Mouse (Mus musculus) cerebellum, adult (tissue): ENCODE measurements around the gene Stx6.

ENCODE experiments used
- ATAC-seq: cut with Nextera tagmentation; 2 replicates; pipeline ENCODE4 v1.9.2; 2017; ENCODE audit warnings: mild to moderate bottlenecking, moderate library complexity, mixed read lengths; ENCODE audit not compliant: insufficient number of reproducible peaks, low FRiP score, low TSS enrichment

Gene Stx6

DNA sequence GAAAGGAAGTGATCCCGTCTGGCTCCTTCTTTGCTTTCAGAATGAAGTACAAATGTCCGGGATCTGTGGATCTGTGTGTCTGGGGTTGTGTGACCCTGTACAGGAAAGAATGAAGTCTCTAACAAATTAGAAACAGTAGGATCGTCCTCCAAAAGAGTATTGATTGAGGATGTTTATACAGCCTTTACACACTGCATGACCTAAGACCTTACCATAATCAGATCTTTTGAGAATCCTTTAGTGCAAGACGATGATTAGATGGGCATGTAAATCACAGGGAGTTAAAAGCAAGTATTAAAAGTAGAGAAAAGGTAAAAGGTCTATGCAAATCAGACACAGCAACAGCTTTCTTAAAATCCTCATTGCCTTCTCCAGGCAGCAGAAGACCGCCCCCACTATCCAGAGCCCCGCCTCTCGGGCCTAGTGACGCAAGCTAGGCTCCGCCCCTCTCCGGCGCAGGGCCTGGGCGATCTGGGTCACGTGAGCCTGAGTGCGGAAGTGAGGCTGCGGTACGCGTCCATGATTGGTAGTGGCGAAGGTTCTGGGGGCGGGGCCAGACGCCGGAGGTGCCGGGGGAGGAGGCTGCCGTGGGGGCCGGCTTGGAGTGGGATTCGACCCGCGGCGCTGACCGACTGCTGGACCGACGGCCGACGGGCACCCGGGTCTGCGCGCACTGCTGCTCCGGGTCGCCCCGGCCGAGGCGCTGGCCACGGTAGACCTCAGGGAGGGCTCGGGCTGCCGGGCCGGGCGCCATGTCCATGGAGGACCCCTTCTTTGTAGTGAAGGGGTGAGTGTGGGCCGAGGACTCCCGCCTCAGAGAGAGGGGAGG lies at the start of gene Stx6:
Stx6 (plus strand) TSS at position 575 of the 829 bp plus-strand sequence.
- peak; percentile 98 for ATAC-seq

DNA sequence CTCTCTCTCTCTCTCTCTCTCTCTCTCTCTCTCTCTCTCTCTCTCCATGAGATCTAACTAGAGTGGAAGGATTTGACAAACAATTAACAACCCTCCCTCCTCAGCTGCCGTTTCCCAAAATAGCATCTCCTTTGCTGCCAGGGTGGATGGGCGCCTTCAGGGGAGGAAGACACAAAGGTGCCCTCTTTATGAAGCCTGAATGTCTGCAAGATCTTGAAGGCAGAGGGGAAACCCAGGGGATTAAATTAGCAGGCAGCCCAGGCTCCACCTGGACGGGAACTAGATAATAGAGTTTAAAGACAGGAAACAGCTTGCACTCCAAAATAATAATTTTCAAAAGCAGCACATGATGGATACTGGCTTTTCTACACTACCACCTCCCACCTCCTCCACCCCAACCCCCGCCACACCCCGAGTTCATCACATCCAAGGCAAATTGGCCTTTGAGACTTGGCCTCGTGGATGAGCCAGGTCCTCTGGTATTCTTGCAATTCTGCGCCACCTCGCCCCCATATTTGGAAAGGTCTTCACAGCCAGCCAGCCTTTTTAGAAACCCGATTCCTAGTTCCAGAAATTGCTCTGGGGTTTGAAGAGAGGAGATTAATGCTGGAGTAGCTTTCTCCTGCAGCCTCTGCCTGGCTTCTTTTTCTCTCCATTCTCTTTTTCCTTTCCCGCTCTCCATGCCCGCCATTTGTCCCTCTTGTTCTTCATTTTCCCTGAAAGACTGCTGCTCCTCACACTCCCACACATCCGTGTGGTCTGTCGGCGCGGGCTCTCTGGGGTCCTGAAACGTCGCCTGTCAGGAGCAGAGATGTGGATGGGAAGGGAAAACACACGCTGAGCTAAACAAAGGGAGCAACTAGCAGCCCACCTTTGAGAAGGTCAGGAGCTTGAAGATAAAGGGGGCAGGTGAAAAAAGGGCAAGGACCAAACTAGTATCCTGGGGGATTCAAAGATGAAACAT lies 48.8 kb upstream of the Stx6 start:
- no peak for ATAC-seq

DNA sequence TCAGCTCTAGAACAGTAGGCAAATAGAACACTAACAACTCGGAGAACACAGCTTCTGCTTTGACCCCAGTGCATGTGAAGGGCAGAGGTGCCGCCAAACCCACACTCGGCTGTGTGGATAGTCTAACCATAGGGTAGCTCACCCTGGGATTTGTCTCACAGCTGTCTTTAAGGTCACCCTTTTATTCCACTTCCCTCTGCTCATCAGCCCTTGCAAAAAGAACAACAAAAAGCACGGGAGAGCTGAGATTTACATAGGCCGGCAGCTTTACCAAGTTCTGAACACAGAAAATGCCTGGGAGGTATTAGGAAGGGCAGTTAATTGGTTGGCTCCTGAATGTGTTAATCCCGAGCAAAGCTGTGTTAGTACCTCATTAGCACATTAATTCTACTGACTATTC lies 47.0 kb upstream of the Stx6 start:
- no peak for ATAC-seq

DNA sequence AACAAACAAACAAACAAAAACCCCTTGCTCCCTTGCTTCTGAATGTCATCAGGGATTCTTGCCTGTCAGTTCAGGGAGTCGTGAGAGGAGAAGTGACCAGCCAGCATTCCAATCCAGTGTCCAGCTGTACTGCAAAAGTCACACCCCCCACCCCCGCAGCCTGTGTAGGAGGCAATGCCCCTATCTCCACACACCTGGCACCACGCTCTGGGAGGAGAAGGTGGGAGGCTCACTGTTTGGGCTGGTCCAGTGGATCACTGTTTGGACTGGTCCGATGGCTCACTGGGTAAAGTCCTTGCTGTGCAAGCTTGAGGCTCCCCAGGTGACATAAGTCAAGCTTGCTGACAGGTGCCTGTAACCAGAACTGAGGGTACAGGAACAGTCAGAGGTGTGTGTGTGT lies 46.4 kb upstream of the Stx6 start:
- ATAC-seq = no peak

DNA sequence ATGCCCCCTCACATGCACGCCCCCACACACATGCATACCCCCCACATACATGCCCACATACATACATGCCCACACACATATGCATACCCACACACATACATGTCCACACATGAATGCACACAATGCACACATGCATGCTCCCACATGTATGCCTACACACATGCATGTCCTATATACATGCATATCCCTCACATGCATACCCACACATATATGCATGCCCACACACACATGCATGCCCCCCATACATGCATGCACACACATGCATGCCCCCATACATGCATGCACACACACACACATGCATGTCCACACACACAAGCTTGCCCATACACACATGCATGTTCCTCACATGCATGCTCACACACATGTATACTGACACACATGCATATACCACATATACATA lies 45.6 kb upstream of the Stx6 start:
- ATAC-seq = no peak

DNA sequence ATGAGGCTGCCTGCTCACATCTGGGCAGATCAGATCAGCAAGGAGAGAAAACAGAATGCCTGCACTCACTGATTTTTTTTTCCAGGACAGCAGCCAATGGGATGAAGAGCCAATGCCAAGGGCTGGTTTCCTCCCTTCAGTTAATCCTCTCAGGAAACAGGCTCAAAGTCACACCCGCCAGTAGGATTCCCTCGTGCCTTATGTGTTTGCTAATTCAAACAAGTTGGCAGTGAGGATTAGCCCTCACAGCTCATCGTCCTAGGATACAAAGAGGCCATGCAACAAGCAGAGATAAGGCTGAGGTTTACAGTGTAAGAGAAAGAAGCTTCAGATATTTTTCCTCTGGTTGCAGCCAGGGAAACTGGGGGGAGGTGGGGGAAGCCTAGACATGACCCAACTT lies 44.6 kb upstream of the Stx6 start:
- no peak for ATAC-seq

DNA sequence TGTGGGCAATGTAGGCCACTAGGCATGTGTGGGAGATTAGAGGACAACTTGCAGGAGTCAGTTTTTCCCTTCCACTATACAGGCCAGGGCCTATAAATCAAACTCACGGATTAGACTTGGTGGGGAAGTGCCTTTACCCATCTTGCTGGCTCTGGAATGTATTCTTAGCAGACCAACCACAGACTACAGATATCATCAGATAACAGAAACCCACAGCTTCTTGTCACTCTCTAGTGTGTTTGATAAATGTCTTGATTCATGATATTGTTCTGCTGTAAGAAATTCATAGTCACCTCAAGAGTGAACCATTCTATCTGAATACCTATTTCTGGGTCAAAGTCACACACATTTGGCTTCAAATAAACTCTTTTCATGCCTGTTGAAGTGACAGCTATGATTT lies 38.8 kb upstream of the Stx6 start:
- no peak for ATAC-seq

DNA sequence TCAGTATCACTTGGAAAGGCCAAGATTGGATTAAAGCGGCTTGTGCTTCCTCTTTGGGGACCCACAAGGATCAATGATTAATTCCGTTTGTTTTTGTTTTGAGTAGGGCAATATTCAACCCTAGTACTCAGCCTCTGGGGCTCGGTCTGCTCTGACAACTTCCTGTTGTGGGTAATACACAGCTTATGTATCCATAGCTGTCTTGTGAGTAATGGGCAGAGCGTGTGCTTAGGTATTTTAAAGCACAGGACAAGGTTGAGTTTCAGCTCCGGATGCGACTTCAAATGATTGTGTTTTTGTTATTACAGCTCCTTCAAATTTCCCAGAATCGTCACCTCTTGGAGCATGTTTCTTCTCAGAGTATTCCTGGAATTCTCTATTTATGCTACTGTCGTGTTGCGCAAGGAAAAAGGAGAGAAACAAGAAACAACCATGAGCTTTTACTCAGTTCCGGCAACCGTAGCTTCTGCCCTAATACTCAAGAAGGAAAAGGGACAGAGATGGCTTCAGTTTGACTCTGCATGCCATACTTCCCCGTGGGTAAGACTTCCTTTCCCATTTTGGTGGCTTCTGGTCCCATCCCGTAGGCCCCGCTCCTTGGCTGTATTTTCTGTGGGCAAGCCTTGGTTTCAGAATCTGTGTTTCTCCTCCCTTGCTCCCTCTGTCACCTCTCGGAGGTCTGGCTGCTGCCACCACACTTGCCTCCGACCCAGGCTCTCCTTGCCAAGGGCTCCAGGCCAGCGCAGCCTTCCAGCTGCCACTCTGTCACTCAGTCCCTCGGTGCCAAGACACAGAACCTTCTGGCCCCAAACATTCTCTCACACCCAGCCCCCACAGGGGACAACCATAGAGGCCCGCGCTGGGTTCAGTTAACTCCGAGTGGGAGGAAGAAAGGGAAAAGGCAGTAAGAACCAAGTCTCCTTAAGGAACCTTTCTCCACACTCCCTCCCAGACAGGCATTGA lies 36.3 kb upstream of the Stx6 start:
- peak; percentile 92 for ATAC-seq

DNA sequence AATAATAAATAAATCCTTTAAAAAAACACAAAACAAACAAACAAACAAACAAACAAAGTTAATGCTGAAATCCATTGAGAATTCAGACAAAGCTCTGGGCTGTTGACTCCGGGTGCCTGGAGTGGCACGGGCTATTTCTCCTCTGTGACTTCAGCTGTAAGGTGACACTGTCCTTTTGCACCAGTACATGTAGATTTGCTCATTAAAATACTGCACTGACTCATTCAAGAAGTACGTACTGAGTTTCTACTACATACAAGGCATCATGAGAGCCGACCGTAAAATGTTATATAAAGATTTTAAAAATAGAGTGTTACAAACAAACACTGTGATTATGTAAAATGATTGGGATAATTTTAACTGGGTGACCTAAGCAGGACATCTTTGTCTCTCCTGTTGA lies 34.1 kb upstream of the Stx6 start:
- no peak for ATAC-seq

DNA sequence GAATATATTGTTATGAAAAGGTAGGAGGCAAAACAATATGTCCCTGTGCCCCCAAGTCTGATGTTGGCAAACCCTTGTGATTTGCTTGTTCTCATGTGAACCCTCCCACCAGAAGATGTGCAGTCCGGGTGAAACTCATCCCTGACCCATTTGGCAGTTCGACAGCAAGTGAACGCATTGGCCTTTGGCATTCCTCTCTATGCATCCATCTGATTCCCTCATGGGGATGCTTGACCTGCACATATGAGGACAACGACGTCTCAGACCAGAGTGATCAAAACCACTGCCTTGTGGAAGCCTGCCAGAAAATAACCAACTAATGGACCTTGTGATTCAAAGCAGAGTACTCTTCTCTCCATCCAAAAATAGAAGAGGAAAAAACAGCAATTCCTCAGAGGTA lies 31.8 kb upstream of the Stx6 start:
- no peak for ATAC-seq

DNA sequence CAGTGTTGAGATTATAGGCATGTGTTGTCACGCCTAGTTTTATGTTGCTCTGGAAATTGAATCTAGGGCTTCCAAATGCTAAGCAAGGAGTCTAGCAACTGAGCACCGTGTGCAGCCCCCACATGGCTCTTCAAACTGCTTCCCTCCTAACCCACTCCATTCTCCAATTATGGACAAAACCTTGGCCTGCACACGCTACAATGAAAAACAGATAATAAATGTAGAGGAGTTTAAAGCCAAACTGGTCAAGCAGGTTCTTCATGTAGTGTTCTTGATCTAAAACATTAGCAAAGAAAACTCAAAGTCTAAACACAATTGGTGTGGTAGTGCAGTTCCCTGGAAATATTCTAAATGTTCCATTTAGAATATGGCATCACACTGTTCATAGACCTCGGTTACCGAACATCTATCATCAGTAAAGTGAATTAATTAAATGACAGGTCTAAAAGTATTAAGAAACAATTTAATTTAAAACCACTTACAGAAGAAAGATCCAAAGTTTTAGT lies 31.0 kb upstream of the Stx6 start:
- ATAC-seq = no peak

DNA sequence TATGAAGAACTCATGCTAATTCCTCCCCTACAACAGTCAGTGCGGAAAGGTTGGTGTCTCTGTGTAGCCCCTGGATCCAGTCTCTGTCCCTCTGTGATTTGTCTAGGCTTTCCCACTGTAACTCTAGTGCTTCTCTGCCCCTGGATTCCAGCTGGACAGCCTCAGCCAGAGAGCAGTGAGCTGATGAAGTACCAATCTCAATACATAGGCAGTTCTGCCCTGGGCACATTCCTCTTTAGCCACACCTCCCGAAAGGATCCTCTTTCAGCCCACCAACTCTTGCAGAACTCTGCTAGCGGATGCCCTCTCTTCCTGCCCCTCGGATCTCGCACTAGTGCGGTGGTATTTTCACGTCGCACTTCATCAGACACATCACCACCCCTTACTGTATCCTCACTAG lies 23.6 kb upstream of the Stx6 start:
- ATAC-seq = no peak

DNA sequence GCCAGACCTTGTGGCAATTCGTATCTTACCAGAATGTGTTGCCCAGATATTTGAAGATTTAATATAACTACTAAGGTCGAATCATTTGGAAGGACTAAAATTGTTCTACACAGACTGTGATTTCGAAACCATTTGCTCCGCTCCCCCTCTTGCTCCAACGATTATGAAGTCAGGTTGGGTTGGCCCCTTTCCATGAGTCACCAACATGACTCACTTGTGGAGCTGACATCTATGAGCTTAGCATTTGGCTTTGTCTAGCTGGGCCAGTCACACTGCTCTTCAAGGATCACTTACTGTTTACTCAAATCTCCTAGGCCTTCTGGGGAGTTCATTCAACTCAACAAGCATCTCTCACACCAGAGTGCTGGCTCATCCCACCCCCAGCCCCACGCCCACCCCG lies 19.7 kb upstream of the Stx6 start:
- ATAC-seq = no peak

DNA sequence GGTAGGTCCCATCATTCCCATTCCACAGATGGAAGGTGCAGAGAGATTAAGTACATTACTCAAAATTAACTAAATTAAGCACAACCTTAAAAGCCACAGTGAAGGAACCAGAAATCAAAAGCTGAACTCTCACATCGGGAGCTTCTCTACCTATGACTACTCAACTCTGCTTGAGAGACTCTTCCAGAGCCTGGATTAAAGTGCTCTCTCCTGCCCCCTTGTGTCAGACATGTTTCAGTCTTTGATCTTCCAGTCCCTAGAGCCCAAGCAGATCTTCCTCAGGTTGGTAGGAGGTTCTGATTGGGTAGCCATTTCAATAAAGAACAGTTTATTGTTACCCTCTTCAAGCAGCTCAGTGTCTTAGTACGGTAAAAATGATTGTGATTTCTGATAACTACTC lies 18.4 kb upstream of the Stx6 start:
- ATAC-seq = peak; percentile 77

DNA sequence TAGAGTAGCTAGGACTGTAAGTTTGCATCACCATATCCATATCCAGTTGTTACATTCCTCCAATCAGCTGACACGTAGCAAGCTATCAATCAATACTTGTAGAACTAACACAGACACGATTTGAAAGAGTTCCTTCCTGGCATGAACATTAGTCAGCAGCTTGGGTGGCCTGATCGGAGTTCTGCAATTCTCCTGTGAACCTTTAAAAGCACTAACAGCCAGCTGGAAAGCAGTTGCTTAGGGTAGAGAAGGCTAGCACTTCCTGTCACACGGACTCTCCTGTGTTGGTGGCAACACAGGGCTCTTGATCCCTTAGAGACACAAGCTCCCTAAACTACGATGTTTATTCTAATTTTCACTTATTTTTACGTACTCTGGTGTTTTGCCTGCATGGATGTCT lies 12.9 kb upstream of the Stx6 start:
- ATAC-seq = no peak

DNA sequence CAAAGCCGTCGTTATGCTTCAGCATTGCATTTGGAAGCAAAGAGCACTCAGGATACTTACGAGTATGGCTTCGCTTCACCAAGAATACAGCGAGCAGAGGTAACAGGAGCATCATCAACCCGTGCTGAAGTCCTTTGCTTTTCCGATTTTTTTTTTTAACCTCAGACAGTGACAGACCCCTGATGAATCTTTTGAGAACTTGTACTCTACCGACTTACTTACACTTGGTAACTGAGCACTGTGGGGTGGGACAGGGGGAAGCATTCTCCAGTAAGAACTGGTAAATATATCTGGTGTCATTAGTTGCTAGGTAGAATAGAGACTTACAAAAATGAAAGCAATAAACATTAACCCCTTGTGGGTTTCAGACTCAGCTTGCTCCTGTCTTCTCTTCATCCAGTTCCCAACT lies 11.9 kb upstream of the Stx6 start, which contains the start of gene Mr1:
Mr1 (minus strand) TSS at position 243 of the 409 bp plus-strand sequence.
- peak; percentile 56 for ATAC-seq

DNA sequence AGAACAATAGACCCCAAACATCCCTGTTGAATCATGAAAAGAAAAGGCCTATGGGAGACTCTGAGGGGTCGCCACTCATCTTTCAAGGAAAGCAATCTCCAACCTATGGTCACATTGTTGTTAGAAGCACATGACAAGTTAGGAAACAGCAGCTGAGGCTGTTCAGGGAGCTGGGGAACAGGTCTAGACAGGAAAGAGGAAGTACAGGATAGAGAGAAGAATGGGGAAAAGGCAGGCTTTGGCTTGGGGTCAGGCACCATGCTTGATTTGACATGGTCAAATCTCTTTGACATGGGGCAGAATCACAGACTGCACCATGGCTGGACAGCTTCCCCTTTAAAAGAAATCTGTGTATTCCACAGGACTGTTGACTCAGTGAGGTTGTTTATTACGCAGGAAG lies 11.3 kb upstream of the Stx6 start:
- no peak for ATAC-seq

DNA sequence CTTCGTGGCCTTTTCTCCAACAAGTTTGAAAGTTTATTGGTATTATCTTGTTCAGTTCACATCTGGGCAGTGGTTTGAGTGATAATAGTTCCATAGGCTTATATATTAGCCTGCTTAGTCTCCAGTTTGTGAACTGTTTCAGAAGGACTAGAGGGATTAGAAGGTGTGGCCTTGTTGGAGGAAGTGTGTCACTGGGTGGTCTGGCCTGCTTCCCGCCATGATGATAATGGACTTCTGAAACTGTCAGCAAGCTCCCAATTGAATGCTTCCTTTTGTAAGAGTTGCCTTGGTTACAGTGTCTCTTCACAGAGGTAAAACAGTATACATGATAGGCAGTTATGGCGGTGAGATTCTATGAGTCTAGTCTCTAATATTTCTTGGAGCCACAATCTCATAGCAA lies 9.1 kb upstream of the Stx6 start:
- no peak for ATAC-seq

DNA sequence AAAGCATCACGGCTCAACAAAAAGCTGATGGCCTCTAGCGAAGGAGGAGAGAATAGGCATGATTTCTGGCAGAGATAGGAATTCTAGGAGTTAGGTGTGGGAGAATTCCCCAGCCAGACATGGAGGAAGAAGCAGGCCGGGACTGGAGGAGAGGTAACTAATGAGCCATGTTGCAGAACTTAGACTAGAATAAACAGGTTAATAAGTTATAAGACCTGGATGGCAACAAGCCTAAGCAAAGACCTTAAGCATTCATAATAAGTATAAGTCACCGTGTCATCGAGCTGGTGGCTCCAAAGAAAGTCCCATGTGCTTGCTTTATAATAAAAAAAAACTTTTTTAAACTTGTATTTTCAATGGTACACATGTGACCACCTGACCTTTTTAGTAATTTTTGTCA lies 7.7 kb upstream of the Stx6 start:
- ATAC-seq = no peak

DNA sequence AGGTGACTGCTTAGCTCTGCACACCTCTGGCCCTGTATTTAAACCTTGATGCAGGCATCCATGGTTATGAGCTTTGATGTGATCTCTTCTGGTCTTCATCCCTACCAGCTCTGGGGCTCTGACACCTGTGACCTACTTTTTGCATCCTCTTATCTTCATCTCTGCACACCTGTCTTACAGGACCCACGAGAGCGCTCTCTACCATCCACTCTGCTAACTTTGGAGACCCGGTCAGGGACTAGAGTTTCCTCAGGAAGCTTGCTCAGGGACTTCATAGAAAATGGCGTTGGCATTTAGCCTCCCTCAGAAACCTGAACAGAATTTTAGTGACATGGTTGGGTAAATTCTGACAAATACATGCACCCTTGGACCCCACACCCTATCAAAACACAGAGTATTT lies 4.6 kb upstream of the Stx6 start:
- no peak for ATAC-seq
